8 mouse cellular contexts compared by ENCODE assay signal in genomic region chr16:37776860-37777651, GRCm38 (mm10). TPM values are rescaled to one million over a fixed set of nuclear protein-coding genes. Genes with fewer than 3 reads are reported as not detected.
DNase-seq lines count a peak whose midpoint lies in the region; ATAC-seq and TF ChIP-seq lines count a peak whose summit lies in the region.

Fstl1 (plus strand) TSS chr16:37776873.

- WGBS in hindbrain, embryonic 12.5 days, result under 1% methylated on average over 50 of the region's 52 CpGs
- WGBS in limb, embryonic 10.5 days, result under 1% methylated on average over 51 of the region's 52 CpGs
- WGBS in midbrain, embryonic 10.5 days, result under 1% methylated on average over 51 of the region's 52 CpGs
- WGBS in stomach, postnatal 0 days, result under 1% methylated on average over 35 of the region's 52 CpGs

- H3K27me3 ChIP-seq in hindbrain, embryonic 12.5 days, result no peaks in the 10 kb centered on the region
- H3K27me3 ChIP-seq in limb, embryonic 10.5 days (ENCODE audit: low read depth, poor library complexity, severe bottlenecking), result no peaks in the 10 kb centered on the region
- H3K27me3 ChIP-seq in midbrain, embryonic 10.5 days (ENCODE audit: low read depth, poor library complexity, severe bottlenecking), result 0 out of 2 replicates have a peak, but pooled peaks cover 10% of the 10 kb centered on the region
- no peaks in the 10 kb centered on the region for H3K27me3 ChIP-seq in stomach, postnatal 0 days (ENCODE audit: control insufficient read depth, insufficient read depth, low read length)

- no peaks in the 10 kb centered on the region for H3K9me3 ChIP-seq in hindbrain, embryonic 12.5 days (replicated peaks)
- H3K9me3 ChIP-seq in limb, embryonic 10.5 days (replicated peaks), result no peaks in the 10 kb centered on the region
- H3K9me3 ChIP-seq in midbrain, embryonic 10.5 days (replicated peaks), result no peaks in the 10 kb centered on the region
- H3K9me3 ChIP-seq in stomach, postnatal 0 days (ENCODE audit: control insufficient read depth, low read length), result no peaks in the 10 kb centered on the region

- intact Hi-C loops in gastrocnemius, adult 2 months (cut with DNase I), result no loop called here

- H3K4me1 ChIP-seq in hindbrain, embryonic 12.5 days, result peaks cover 21% of the 10 kb centered on the region
- H3K4me1 ChIP-seq in limb, embryonic 10.5 days, result peaks cover 32% of the 10 kb centered on the region
- H3K4me1 ChIP-seq in midbrain, embryonic 10.5 days, result peaks cover 43% of the 10 kb centered on the region
- H3K4me1 ChIP-seq in stomach, postnatal 0 days (replicated peaks; ENCODE audit: control insufficient read depth, insufficient read depth), result peaks cover 2% of the 10 kb centered on the region; the same call in 1 of the 2 replicates

- H3K27ac ChIP-seq in gastrocnemius, adult 2 months, result peak within 1 kb of the TSS; percentile 88
- peak within 1 kb of the TSS; percentile 42 for H3K27ac ChIP-seq in hindbrain, embryonic 12.5 days
- H3K27ac ChIP-seq in limb, embryonic 10.5 days, result peak within 1 kb of the TSS; percentile 96
- H3K27ac ChIP-seq in midbrain, embryonic 10.5 days (replicated peaks), result peak within 1 kb of the TSS; percentile 94
- peak within 1 kb of the TSS; percentile 93 for H3K27ac ChIP-seq in stomach, postnatal 0 days (replicated peaks)

- TF ChIP-seq CTCF in gastrocnemius, adult 2 months (IDR thresholded peaks at IDR 0.05), result no peak
- TF ChIP-seq CTCF in stomach, postnatal 0 days (IDR thresholded peaks at IDR 0.05; ENCODE audit: low read depth), result no peak

- peak; percentile 35 for DNase-seq in layer of hippocampus, adult 11-12 months (ENCODE audit: low spot score)
- no peak for DNase-seq in layer of hippocampus, adult 9-11 months
- peak; percentile 57 to 58 for DNase-seq in cerebellum, postnatal 14 days
- peak; percentile 75 for DNase-seq in gastrocnemius, adult 2 months
- DNase-seq in limb, embryonic 10.5 days (ENCODE audit: low spot score), result peak; percentile 86
- DNase-seq in midbrain, embryonic 10.5 days (ENCODE audit: low spot score), result peak; percentile 79
- peak; percentile 62 for DNase-seq in stomach, postnatal 0 days (ENCODE audit: low spot score)

- peak within 1 kb of the TSS; percentile 91 for H3K4me3 ChIP-seq in gastrocnemius, adult 2 months
- peak within 1 kb of the TSS; percentile 74 for H3K4me3 ChIP-seq in hindbrain, embryonic 12.5 days
- H3K4me3 ChIP-seq in limb, embryonic 10.5 days, result peak within 1 kb of the TSS; percentile 88
- H3K4me3 ChIP-seq in midbrain, embryonic 10.5 days, result peak within 1 kb of the TSS; percentile 85
- peak within 1 kb of the TSS; percentile 73 for H3K4me3 ChIP-seq in stomach, postnatal 0 days (ENCODE audit: low read depth, low read length)

- H3K9ac ChIP-seq in hindbrain, embryonic 12.5 days, result peak within 1 kb of the TSS; percentile 79
- H3K9ac ChIP-seq in stomach, postnatal 0 days (ENCODE audit: low read length), result peak within 1 kb of the TSS; percentile 84

- TF ChIP-seq EP300 in stomach, postnatal 0 days (optimal IDR thresholded peaks at IDR 0.05), result no peak

- peak within 1 kb of the TSS; percentile 57 for H3K4me2 ChIP-seq in hindbrain, embryonic 12.5 days (replicated peaks)
- H3K4me2 ChIP-seq in stomach, postnatal 0 days (replicated peaks; ENCODE audit: low read depth), result peak within 1 kb of the TSS; percentile 74

- H3K36me3 ChIP-seq in hindbrain, embryonic 12.5 days, result 0 out of 2 replicates have a peak, but pooled peaks cover 4% of the 10 kb centered on the region
- peaks cover 22% of the 10 kb centered on the region for H3K36me3 ChIP-seq in limb, embryonic 10.5 days
- H3K36me3 ChIP-seq in midbrain, embryonic 10.5 days, result peaks cover 12% of the 10 kb centered on the region; the same call in 1 of the 2 replicates
- no peaks in the 10 kb centered on the region for H3K36me3 ChIP-seq in stomach, postnatal 0 days (ENCODE audit: control insufficient read depth, insufficient read depth, low read length)

- ATAC-seq in hindbrain, embryonic 12.5 days (ENCODE audit: low FRiP score), result peak; percentile 80
- ATAC-seq in stomach, postnatal 0 days (ENCODE audit: low FRiP score, low TSS enrichment), result peak; percentile 79

RNA-seq across cellular contexts. Expression of gene Fstl1, which starts in this region (rescaled TPM):
- total RNA-seq in gastrocnemius, adult 2 months (2021), result 10 to 100 TPM; 30.2 to 54.1 TPM
- polyA plus RNA-seq in hindbrain, embryonic 12.5 days (2016; fragmentation: Nextera tagmentation; extraction: Ambion mirVana), result 328 and 345 TPM in 2 replicates
- 160 and 215 TPM in 2 replicates for polyA plus RNA-seq in limb, embryonic 10.5 days (2016; fragmentation: Nextera tagmentation; extraction: Ambion mirVana)
- polyA plus RNA-seq in midbrain, embryonic 10.5 days (2016; fragmentation: Nextera tagmentation; extraction: Ambion mirVana), result 168 and 195 TPM in 2 replicates
- 238 and 254 TPM in 2 replicates for polyA plus RNA-seq in stomach, postnatal 0 days (2015; fragmentation: Nextera tagmentation; extraction: Ambion mirVana)

Comparison
In these comparisons a context has a peak if more than half of its experiments do, and no peak if none do; other contexts are left out.
1. H3K27ac ChIP-seq: peak in every context shown above with its lines; median percentile 96 in limb, embryonic 10.5 days; 94 in midbrain, embryonic 10.5 days; 93 in stomach, postnatal 0 days; 88 in gastrocnemius, adult 2 months; 42 in hindbrain, embryonic 12.5 days.